Mouse (Mus musculus) limb, embryonic 13.5 days (tissue): ENCODE results near the gene Stox2. TPM values are rescaled to one million over a fixed set of nuclear protein-coding genes. Genes with fewer than 3 reads are reported as not detected.

Experiments used
- ATAC-seq: fragments of 200-750 bp; cut with Nextera tagmentation; 2 replicates; pipeline ENCODE4 v1.8.0; 2017; ENCODE audit warnings: low read depth, moderate number of reproducible peaks, moderate TSS enrichment; ENCODE audit not compliant: low FRiP score
- H3K27ac ChIP-seq: fragments of 300-500 bp; sonication (generic); 2 replicates; pipeline ENCODE4 v1.5.1; 2015; ENCODE audit warnings: inconsistent platforms, mild to moderate bottlenecking, moderate library complexity
- H3K27me3 ChIP-seq: fragments of 300-500 bp; sonication (generic); 2 replicates; pipeline ENCODE4 v1.6.1; 2015; ENCODE audit warnings: mild to moderate bottlenecking, inconsistent platforms
- H3K36me3 ChIP-seq: fragments of 300-500 bp; sonication (generic); 2 replicates; pipeline ENCODE4 v1.6.1; 2015; ENCODE audit warnings: inconsistent platforms, mild to moderate bottlenecking, moderate library complexity
- H3K4me1 ChIP-seq: fragments of 300-500 bp; sonication (generic); 2 replicates; pipeline ENCODE4 v1.6.1; 2015; ENCODE audit warnings: inconsistent platforms
- H3K4me2 ChIP-seq: fragments of 300-500 bp; sonication (generic); replicated peaks from 2 replicates; pipeline ENCODE4 v1.6.1; 2015; ENCODE audit warnings: inconsistent platforms, mild to moderate bottlenecking, moderate library complexity
- H3K4me3 ChIP-seq: fragments of 300-500 bp; sonication (generic); 2 replicates; pipeline ENCODE4 v1.5.1; 2015; ENCODE audit warnings: moderate library complexity, mild to moderate bottlenecking, inconsistent platforms
- H3K9ac ChIP-seq: fragments of 300-500 bp; sonication (generic); 2 replicates; pipeline ENCODE4 v1.6.1; 2015; ENCODE audit warnings: mild to moderate bottlenecking, inconsistent platforms
- H3K9me3 ChIP-seq: fragments of 300-500 bp; sonication (generic); 2 replicates; pipeline ENCODE4 v1.6.1; 2016; ENCODE audit warnings: inconsistent platforms
- WGBS: fragments of 180-500 bp; shearing (Covaris S2); methylation state at CpG from one replicate; pipeline ENCODE4 v1.1.7; 2015; 5-methylcytosine and 5-hydroxymethylcytosine counted together
- polyA plus RNA-seq: library from polyadenylated mRNA; unstranded; fragments of >200 nt; fragmentation: Nextera tagmentation; extraction: Ambion mirVana; gene quantifications from 2 replicates; pipeline ENCODE4 v1.2.1, GENCODE M21; 2015

Stox2 gene
- polyA plus RNA-seq, 1 experiment from 2014 or later, result 21.4 TPM

- 58% methylated on average over 18 of the region's 18 CpGs for WGBS
- H3K4me3 ChIP-seq, result no peak overlapping the region
- no peak overlapping the region for H3K9ac ChIP-seq
- no peaks in the 10 kb centered on the region for H3K9me3 ChIP-seq
- no peak overlapping the region for H3K27ac ChIP-seq
- H3K4me1 ChIP-seq, result peaks cover 5% of the 10 kb centered on the region; the same call in 1 of the 2 replicates
- H3K27me3 ChIP-seq, result no peaks in the 10 kb centered on the region
- peak overlapping the region; percentile 36 for H3K4me2 ChIP-seq
- ATAC-seq, result 0 out of 2 replicates have a peak, but pooled peaks have one; percentile 21
- no peaks in the 10 kb centered on the region for H3K36me3 ChIP-seq
Measured at GRCm38 (mm10) chr8:47392290-47392689, 53.9 kb downstream of the Stox2 start.

GRCm38 (mm10) chr8:47391844-47392243 lies 54.3 kb downstream of the Stox2 start:
- no peaks in the 10 kb centered on the region for H3K27me3 ChIP-seq
- no peaks in the 10 kb centered on the region for H3K36me3 ChIP-seq
- 79% methylated on average over 10 of the region's 10 CpGs for WGBS
- H3K9me3 ChIP-seq, result no peaks in the 10 kb centered on the region
- H3K27ac ChIP-seq, result no peak overlapping the region
- H3K9ac ChIP-seq, result no peak overlapping the region
- H3K4me1 ChIP-seq, result peaks cover 5% of the 10 kb centered on the region; the same call in 1 of the 2 replicates
- no peak for ATAC-seq
- peak overlapping the region; percentile 36 for H3K4me2 ChIP-seq
- no peak overlapping the region for H3K4me3 ChIP-seq

GRCm38 (mm10) chr8:47389430-47389829 lies 56.7 kb downstream of the Stox2 start:
- H3K9me3 ChIP-seq, result no peaks in the 10 kb centered on the region
- no peak overlapping the region for H3K4me2 ChIP-seq
- no peaks in the 10 kb centered on the region for H3K4me1 ChIP-seq
- no peak overlapping the region for H3K4me3 ChIP-seq
- ATAC-seq, result no peak
- H3K27ac ChIP-seq, result no peak overlapping the region
- no peaks in the 10 kb centered on the region for H3K27me3 ChIP-seq
- H3K36me3 ChIP-seq, result no peaks in the 10 kb centered on the region
- H3K9ac ChIP-seq, result no peak overlapping the region
- WGBS, result 90% methylated on average over 3 of the region's 3 CpGs

GRCm38 (mm10) chr8:47388171-47388570 lies 58.0 kb downstream of the Stox2 start:
- 81% methylated on average over 12 of the region's 12 CpGs for WGBS
- Histone ChIP-seq H3K9ac (no peak overlapping the region), H3K4me3 (no peak overlapping the region), H3K27ac (no peak overlapping the region), H3K36me3 (no peaks in the 10 kb centered on the region), H3K4me1 (0 out of 2 replicates have a peak, but pooled peaks cover 2% of the 10 kb centered on the region), H3K27me3 (no peaks in the 10 kb centered on the region), H3K4me2 (no peak overlapping the region), H3K9me3 (no peaks in the 10 kb centered on the region)
- ATAC-seq, result no peak

- no peaks in the 10 kb centered on the region for H3K27me3 ChIP-seq
- no peaks in the 10 kb centered on the region for H3K9me3 ChIP-seq
- WGBS, result 85% methylated on average over 1 of the region's 1 CpGs
- H3K4me3 ChIP-seq, result no peak overlapping the region
- H3K9ac ChIP-seq, result no peak overlapping the region
- H3K4me2 ChIP-seq, result no peak overlapping the region
- H3K36me3 ChIP-seq, result no peaks in the 10 kb centered on the region
- peaks cover 8% of the 10 kb centered on the region; the same call in 1 of the 2 replicates for H3K4me1 ChIP-seq
- no peak for ATAC-seq
- no peak overlapping the region for H3K27ac ChIP-seq
Measured at GRCm38 (mm10) chr8:47385810-47386209, 60.4 kb downstream of the Stox2 start.

- Histone ChIP-seq H3K4me2 (no peak overlapping the region), H3K4me1 (peaks cover 18% of the 10 kb centered on the region), H3K9me3 (no peaks in the 10 kb centered on the region), H3K36me3 (no peaks in the 10 kb centered on the region), H3K4me3 (no peak overlapping the region), H3K27ac (no peak overlapping the region), H3K27me3 (no peaks in the 10 kb centered on the region), H3K9ac (no peak overlapping the region)
- ATAC-seq, result no peak
- WGBS, result 79% methylated on average over 5 of the region's 5 CpGs
Measured at GRCm38 (mm10) chr8:47384151-47384550, 62.0 kb downstream of the Stox2 start.

- Histone ChIP-seq H3K9me3 (no peaks in the 10 kb centered on the region), H3K4me3 (no peak overlapping the region), H3K27me3 (no peaks in the 10 kb centered on the region), H3K4me1 (peaks cover 18% of the 10 kb centered on the region), H3K36me3 (no peaks in the 10 kb centered on the region), H3K4me2 (no peak overlapping the region), H3K27ac (no peak overlapping the region), H3K9ac (no peak overlapping the region)
- ATAC-seq, result no peak
- 84% methylated on average over 9 of the region's 9 CpGs for WGBS
Measured at GRCm38 (mm10) chr8:47383632-47384031, 62.5 kb downstream of the Stox2 start.

- peaks cover 24% of the 10 kb centered on the region for H3K4me1 ChIP-seq
- no peaks in the 10 kb centered on the region for H3K27me3 ChIP-seq
- no peak overlapping the region for H3K9ac ChIP-seq
- H3K36me3 ChIP-seq, result no peaks in the 10 kb centered on the region
- no peak overlapping the region for H3K4me3 ChIP-seq
- no peak overlapping the region for H3K27ac ChIP-seq
- no peak for ATAC-seq
- 51% methylated on average over 3 of the region's 3 CpGs for WGBS
- no peaks in the 10 kb centered on the region for H3K9me3 ChIP-seq
- no peak overlapping the region for H3K4me2 ChIP-seq
Measured at GRCm38 (mm10) chr8:47381216-47381615, 64.9 kb downstream of the Stox2 start.

- WGBS, result 76% methylated on average over 6 of the region's 6 CpGs
- Histone ChIP-seq H3K9me3 (no peaks in the 10 kb centered on the region), H3K4me3 (no peak overlapping the region), H3K27ac (no peak overlapping the region), H3K36me3 (no peaks in the 10 kb centered on the region), H3K4me1 (peaks cover 24% of the 10 kb centered on the region), H3K4me2 (no peak overlapping the region), H3K27me3 (no peaks in the 10 kb centered on the region), H3K9ac (no peak overlapping the region)
- no peak for ATAC-seq
Measured at GRCm38 (mm10) chr8:47380725-47381124, 65.4 kb downstream of the Stox2 start.

GRCm38 (mm10) chr8:47380075-47380474 lies 66.1 kb downstream of the Stox2 start:
- WGBS, result 40% methylated on average over 3 of the region's 3 CpGs
- no peak overlapping the region for H3K4me2 ChIP-seq
- H3K9me3 ChIP-seq, result no peaks in the 10 kb centered on the region
- H3K4me3 ChIP-seq, result no peak overlapping the region
- no peak overlapping the region for H3K27ac ChIP-seq
- no peaks in the 10 kb centered on the region for H3K27me3 ChIP-seq
- H3K36me3 ChIP-seq, result no peaks in the 10 kb centered on the region
- H3K9ac ChIP-seq, result no peak overlapping the region
- H3K4me1 ChIP-seq, result peaks cover 24% of the 10 kb centered on the region
- ATAC-seq, result no peak

GRCm38 (mm10) chr8:47376651-47377050 lies 69.5 kb downstream of the Stox2 start:
- Histone ChIP-seq H3K9me3 (0 out of 2 replicates have a peak, but pooled peaks cover 4% of the 10 kb centered on the region), H3K4me1 (peaks cover 21% of the 10 kb centered on the region), H3K4me2 (no peak overlapping the region), H3K27me3 (no peaks in the 10 kb centered on the region), H3K27ac (no peak overlapping the region), H3K9ac (no peak overlapping the region), H3K4me3 (no peak overlapping the region), H3K36me3 (no peaks in the 10 kb centered on the region)
- whole genome bisulfite sequencing, result 93% methylated on average over 7 of the region's 7 CpGs
- ATAC-seq, result no peak

- H3K4me1 ChIP-seq, result peaks cover 33% of the 10 kb centered on the region
- no peak for ATAC-seq
- H3K27me3 ChIP-seq, result no peaks in the 10 kb centered on the region
- no peak overlapping the region for H3K27ac ChIP-seq
- H3K9me3 ChIP-seq, result 0 out of 2 replicates have a peak, but pooled peaks cover 4% of the 10 kb centered on the region
- H3K4me2 ChIP-seq, result no peak overlapping the region
- no peak overlapping the region for H3K9ac ChIP-seq
- H3K36me3 ChIP-seq, result no peaks in the 10 kb centered on the region
- no peak overlapping the region for H3K4me3 ChIP-seq
- 89% methylated on average over 7 of the region's 7 CpGs for WGBS
Measured at GRCm38 (mm10) chr8:47373757-47374156, 72.4 kb downstream of the Stox2 start.

GRCm38 (mm10) chr8:47371539-47371938 lies 74.6 kb downstream of the Stox2 start:
- no peak overlapping the region; the same call in 1 of the 2 replicates for H3K4me2 ChIP-seq
- 25% methylated on average over 3 of the region's 3 CpGs for WGBS
- H3K36me3 ChIP-seq, result no peaks in the 10 kb centered on the region
- no peak overlapping the region for H3K9ac ChIP-seq
- H3K4me1 ChIP-seq, result peaks cover 32% of the 10 kb centered on the region
- 0 out of 2 replicates have a peak, but pooled peaks cover 4% of the 10 kb centered on the region for H3K9me3 ChIP-seq
- H3K4me3 ChIP-seq, result no peak overlapping the region
- ATAC-seq, result no peak
- H3K27me3 ChIP-seq, result no peaks in the 10 kb centered on the region
- H3K27ac ChIP-seq, result no peak overlapping the region
